Mouse (Mus musculus): Measurements from ENCODE around the gene Ccser2.

DNA sequence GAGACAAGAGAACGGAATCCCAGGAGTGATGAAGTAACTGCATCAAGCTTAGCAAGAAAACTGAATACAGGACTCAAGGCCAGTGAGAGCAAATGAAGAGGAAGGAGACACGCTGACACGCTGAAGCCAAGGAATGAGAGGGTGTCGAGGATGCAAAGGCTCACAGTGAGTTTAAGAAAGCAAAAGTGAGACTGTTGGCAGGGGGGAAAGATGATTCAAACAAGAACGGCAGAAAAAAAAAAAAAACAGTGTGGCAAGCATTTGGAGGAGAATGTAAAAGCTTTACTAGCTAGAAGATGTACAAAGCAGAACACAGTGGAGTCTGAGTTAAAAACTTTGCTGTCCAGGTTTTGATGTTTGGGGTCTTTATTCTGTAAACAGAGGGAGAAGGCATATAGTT, 11.9 kb downstream of the Ccser2 start:
- no peak for TF ChIP-seq POLR2A (IDR thresholded peaks at IDR 0.05; ENCODE audit: borderline replicate concordance, low read depth, low read length)
- TF ChIP-seq CTCF (IDR thresholded peaks at IDR 0.05; ENCODE audit: low read depth, low read length), result no peak
